Mouse (Mus musculus) liver, embryonic 14.5 days (tissue): Measurements from ENCODE around the gene Smtn. TPM values are rescaled to one million over a fixed set of nuclear protein-coding genes. Genes with fewer than 3 reads are reported as not detected.
A peak's percentile ranks its signal among the peaks of the same experiment; 100 is the strongest.

Experiments
- ATAC-seq: fragments of 200-750 bp; cut with Nextera tagmentation; 2 replicates; pipeline ENCODE4 v1.8.0; 2017; ENCODE audit warnings: moderate number of reproducible peaks, mild to moderate bottlenecking, moderate library complexity; ENCODE audit not compliant: insufficient read depth
- DNase-seq, 3 experiments: peaks; one replicate each; pipeline ENCODE4 v3.0.0-alpha.2; 2012 to 2013; ENCODE audit warnings: low read depth in 3 of 3, low spot score in 3 of 3
- H3K27ac ChIP-seq: fragments of 300-500 bp; sonication (generic); 2 replicates; pipeline ENCODE4 v1.5.1; 2014; ENCODE audit warnings: moderate library complexity, mild to moderate bottlenecking, control low read depth, inconsistent platforms
- H3K27me3 ChIP-seq: fragments of 300-500 bp; sonication (generic); 2 replicates; pipeline ENCODE4 v1.6.1; 2014; ENCODE audit warnings: mild to moderate bottlenecking, low read length, moderate library complexity; ENCODE audit not compliant: control insufficient read depth, insufficient read depth
- H3K36me3 ChIP-seq: fragments of 300-500 bp; sonication (generic); replicated peaks from 2 replicates; pipeline ENCODE4 v1.6.1; 2014; ENCODE audit warnings: low read depth; ENCODE audit not compliant: control insufficient read depth, insufficient read depth
- H3K4me1 ChIP-seq, 2 experiments: fragments of 200-500 bp in 1 of 2; fragments of 300-500 bp in 1 of 2; sonication (generic) in 1 of 2; replicated peaks; 2 replicates each; pipeline ENCODE4 v1.6.1; 2012 to 2014; ENCODE audit warnings: antibody characterized with exemption in 1 of 2, inconsistent platforms in 1 of 2, low read length in 1 of 2; ENCODE audit not compliant: control insufficient read depth in 2 of 2, insufficient read depth in 2 of 2
- H3K4me2 ChIP-seq: fragments of 300-500 bp; sonication (generic); 2 replicates; pipeline ENCODE4 v1.6.1; 2014; ENCODE audit warnings: low read depth, mild to moderate bottlenecking, control low read depth, moderate library complexity
- H3K4me3 ChIP-seq, 2 experiments: fragments of 200-500 bp in 1 of 2; fragments of 300-500 bp in 1 of 2; sonication (generic) in 1 of 2; 2 replicates each; pipeline ENCODE4 v1.5.1; 2012 to 2014; ENCODE audit warnings: low read depth in 2 of 2, low read length in 2 of 2, mild to moderate bottlenecking in 2 of 2, control low read depth in 1 of 2, inconsistent platforms in 1 of 2, moderate library complexity in 1 of 2; ENCODE audit not compliant: insufficient read depth in 1 of 2
- H3K9ac ChIP-seq: fragments of 300-500 bp; sonication (generic); replicated peaks from 2 replicates; pipeline ENCODE4 v1.6.1; 2014; ENCODE audit warnings: mild to moderate bottlenecking, control low read depth, moderate library complexity
- H3K9me3 ChIP-seq: fragments of 300-500 bp; sonication (generic); 2 replicates; pipeline ENCODE4 v1.6.1; 2016; ENCODE audit warnings: low read length, mixed read lengths; ENCODE audit not compliant: control insufficient read depth
- CTCF ChIP-seq: IDR thresholded peaks from 2 replicates; pipeline ENCODE4 v1.5.1; 2016; ENCODE audit warnings: antibody characterized with exemption, low read depth, control low read depth
- EP300 ChIP-seq: IDR thresholded peaks from 2 replicates; pipeline ENCODE4 v1.6.1; 2016; ENCODE audit warnings: antibody characterized with exemption, low read depth
- WGBS: fragments of 180-500 bp; shearing (Covaris S2); extraction: QIAGEN DNeasy Blood & Tissue Kit; methylation state at CpG from one replicate; pipeline ENCODE4 v1.1.7; 2014; ENCODE audit not compliant: insufficient replicate concordance; 5-methylcytosine and 5-hydroxymethylcytosine counted together
- polyA plus RNA-seq, 2 experiments: library from polyadenylated mRNA; depleted of rRNA in 1 of 2; stranded (reverse) in 1 of 2; unstranded in 1 of 2; fragments of >200 nt; fragmentation: Nextera tagmentation in 1 of 2; extraction: Ambion mirVana in 1 of 2; gene quantifications; 2 replicates each; pipeline versions ENCODE4 v1.2.1 to v1.2.3; 2012 to 2014

The Smtn gene
- polyA plus RNA-seq, 2 experiments: 4.5 to 7.4 TPM

GRCm38 (mm10) chr11:3534956-3535355 lies 5.5 kb downstream of the Smtn start:
- Histone ChIP-seq H3K4me1 (peaks cover 0 to 10% of the 10 kb centered on the region in 2 experiments; a peak in 3 of 4 replicates), H3K36me3 (no peaks in the 10 kb centered on the region), H3K4me2 (peak overlapping the region; percentile 80), H3K27me3 (no peaks in the 10 kb centered on the region), H3K9me3 (no peaks in the 10 kb centered on the region), H3K9ac (no peak overlapping the region), H3K4me3 (no peak overlapping the region), H3K27ac (no peak overlapping the region)
- no peak for DNase-seq
- no peak for ATAC-seq
- WGBS: 15% methylated on average over 8 of the region's 8 CpGs
- TF ChIP-seq CTCF (no peak), EP300 (no peak)

- no peak for DNase-seq
- Histone ChIP-seq H3K4me2 (no peak overlapping the region), H3K36me3 (no peaks in the 10 kb centered on the region), H3K9me3 (no peaks in the 10 kb centered on the region), H3K27me3 (no peaks in the 10 kb centered on the region), H3K4me1 (peaks cover 0 to 5% of the 10 kb centered on the region in 2 experiments; a peak in 3 of 4 replicates), H3K9ac (no peak overlapping the region), H3K4me3 (no peak overlapping the region), H3K27ac (no peak overlapping the region)
- TF ChIP-seq EP300: no peak
- no peak for TF ChIP-seq CTCF
- no peak for ATAC-seq
- 77% methylated on average over 17 of the region's 17 CpGs for WGBS
Observed at GRCm38 (mm10) chr11:3533406-3533932, 6.9 kb downstream of the Smtn start.

GRCm38 (mm10) chr11:3532101-3532931 lies 8.1 kb downstream of the Smtn start:
- no peak for ATAC-seq
- Histone ChIP-seq H3K4me3 (no peak overlapping the region), H3K4me2 (no peak overlapping the region), H3K36me3 (no peaks in the 10 kb centered on the region), H3K9me3 (no peaks in the 10 kb centered on the region), H3K4me1 (peaks cover 0 to 2% of the 10 kb centered on the region in 2 experiments; a peak in 2 of 4 replicates), H3K9ac (no peak overlapping the region), H3K27ac (no peak overlapping the region), H3K27me3 (no peaks in the 10 kb centered on the region)
- no peak for DNase-seq
- WGBS: 78% methylated on average over 16 of the region's 16 CpGs
- TF ChIP-seq EP300 (no peak), CTCF (no peak)

GRCm38 (mm10) chr11:3531634-3532033 lies 8.8 kb downstream of the Smtn start:
- WGBS: 72% methylated on average over 6 of the region's 6 CpGs
- no peak for DNase-seq
- H3K36me3 ChIP-seq: no peaks in the 10 kb centered on the region

GRCm38 (mm10) chr11:3530731-3531130 lies 9.7 kb downstream of the Smtn start:
- Histone ChIP-seq H3K9ac (no peak overlapping the region), H3K36me3 (no peaks in the 10 kb centered on the region), H3K27ac (no peak overlapping the region), H3K4me1 (0 out of 4 replicates have a peak, but pooled peaks cover 0 to 2% of the 10 kb centered on the region in 2 experiments), H3K9me3 (no peaks in the 10 kb centered on the region), H3K4me3 (no peak overlapping the region), H3K4me2 (no peak overlapping the region), H3K27me3 (no peaks in the 10 kb centered on the region)
- ATAC-seq (no peak), DNase-seq (no peak)
- no peak for TF ChIP-seq CTCF
- no peak for TF ChIP-seq EP300
- WGBS: 79% methylated on average over 3 of the region's 3 CpGs

More at GRCm38 (mm10) chr11:3531634-3532033, 8.8 kb downstream of the Smtn start:
- Histone ChIP-seq H3K9me3 (no peaks in the 10 kb centered on the region), H3K4me2 (no peak overlapping the region), H3K4me1 (peaks cover 0 to 2% of the 10 kb centered on the region in 2 experiments; a peak in 1 of 4 replicates), H3K27me3 (no peaks in the 10 kb centered on the region), H3K4me3 (no peak overlapping the region), H3K9ac (no peak overlapping the region), H3K27ac (no peak overlapping the region)
- no peak for ATAC-seq
- TF ChIP-seq EP300 (no peak), CTCF (peak; percentile 30; the same call in 1 of the 2 replicates)
